Mouse (Mus musculus) R1 (cell line): ENCODE data around the gene Acap1.

ENCODE experiments used
- DNase-seq: peaks from one replicate; pipeline ENCODE4 v3.0.0-alpha.2; 2018; ENCODE audit warnings: low read depth, low spot score

Acap1 gene

DNA sequence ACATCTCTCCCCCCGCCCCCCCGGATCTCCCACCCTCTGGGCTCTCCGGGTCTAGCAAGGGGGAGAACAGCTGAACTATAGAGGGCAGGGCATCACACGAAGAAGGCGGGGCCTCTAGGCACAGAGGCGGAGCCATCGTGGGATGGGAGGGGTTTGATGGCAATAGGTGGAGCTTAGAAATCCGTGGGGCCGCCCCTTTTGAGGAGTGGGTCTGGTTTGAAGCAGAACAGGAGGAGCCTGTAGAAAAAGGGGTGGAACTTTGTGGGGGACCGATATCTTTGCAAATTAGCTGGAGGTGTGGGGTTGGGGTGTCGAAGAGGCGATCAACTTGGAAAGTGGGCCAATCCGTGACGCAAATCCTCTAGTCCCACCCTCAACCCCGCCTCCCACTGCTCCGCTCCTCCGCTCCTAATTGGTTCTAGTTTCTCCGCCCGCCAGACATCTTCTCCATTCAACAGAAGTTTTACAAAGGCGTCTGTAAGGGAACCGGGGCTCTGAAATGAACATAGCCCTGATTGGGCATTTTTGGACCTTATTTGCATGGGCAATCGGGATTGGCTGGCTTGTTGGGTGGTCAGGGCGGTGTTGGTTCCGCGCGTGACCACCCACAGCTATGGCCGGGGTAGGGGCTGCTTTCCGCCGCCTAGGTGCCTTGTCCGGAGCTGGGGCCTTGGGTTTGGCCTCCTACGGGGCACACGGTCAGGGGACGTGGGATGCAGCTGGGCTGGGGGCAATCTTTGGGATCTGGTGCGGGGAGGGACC is 57.2 kb downstream of the Acap1 start, which contains the start of gene Tmem256:
Gene Tmem256, plus strand, starts transcription at position 563 of the 762 bp plus-strand sequence.
- DNase-seq, result peak; percentile 100

- no peak for DNase-seq
Measured at GRCm38 (mm10) chr11:69837604-69837951, 57.8 kb downstream of the Acap1 start, which contains the start of gene Nlgn2. Nlgn2 (minus strand) TSS chr11:69837784.

DNA sequence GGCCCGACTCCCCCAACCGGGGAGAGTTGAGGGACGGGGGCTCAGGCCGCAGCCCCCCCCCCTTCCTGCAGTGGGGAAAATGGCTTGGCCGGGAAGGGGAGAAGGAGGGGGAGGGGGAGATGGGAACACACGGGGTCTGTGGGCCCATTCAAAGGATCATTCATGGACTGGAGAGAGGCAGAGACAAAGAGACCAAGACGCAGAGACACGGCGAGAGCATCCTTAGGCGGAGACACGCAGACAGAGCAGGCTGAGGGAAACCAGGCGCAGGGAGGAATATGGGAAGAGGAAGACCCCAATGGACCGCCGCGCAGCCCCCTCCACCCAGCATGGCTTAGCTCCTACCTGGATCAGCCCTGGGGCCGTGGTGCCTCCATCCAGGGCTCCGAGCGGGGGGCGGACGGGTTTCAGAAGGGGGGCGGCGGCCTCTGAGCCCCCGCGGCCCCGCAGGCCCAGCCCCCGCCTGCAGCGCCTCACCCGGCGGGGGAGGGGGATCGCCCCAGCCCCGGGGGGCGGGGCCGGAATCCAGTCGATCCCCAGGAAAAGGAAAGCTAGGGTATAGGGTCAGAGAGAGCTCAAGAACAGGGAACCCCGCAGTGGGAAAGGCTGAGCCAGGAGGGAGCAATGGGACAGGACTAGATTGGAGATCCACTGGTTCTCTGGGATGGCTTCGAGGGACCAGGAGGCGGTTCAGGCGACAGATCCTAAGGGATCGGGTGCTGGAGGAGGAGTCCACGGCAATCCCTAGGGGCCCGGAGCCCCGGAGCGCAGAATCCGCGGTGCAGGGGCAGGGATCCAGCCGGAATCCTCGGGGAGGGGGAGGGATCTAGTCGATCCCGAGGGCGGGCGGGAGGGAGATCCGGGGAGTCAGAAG is 58.4 kb downstream of the Acap1 start:
- DNase-seq, result peak; percentile 61

GRCm38 (mm10) chr11:69835966-69836335 is 59.4 kb downstream of the Acap1 start:
- DNase-seq, result no peak

GRCm38 (mm10) chr11:69835326-69835965 is 59.9 kb downstream of the Acap1 start:
- no peak for DNase-seq

- DNase-seq, result peak; percentile 39
Measured at GRCm38 (mm10) chr11:69834001-69834549, 61.3 kb downstream of the Acap1 start.

DNA sequence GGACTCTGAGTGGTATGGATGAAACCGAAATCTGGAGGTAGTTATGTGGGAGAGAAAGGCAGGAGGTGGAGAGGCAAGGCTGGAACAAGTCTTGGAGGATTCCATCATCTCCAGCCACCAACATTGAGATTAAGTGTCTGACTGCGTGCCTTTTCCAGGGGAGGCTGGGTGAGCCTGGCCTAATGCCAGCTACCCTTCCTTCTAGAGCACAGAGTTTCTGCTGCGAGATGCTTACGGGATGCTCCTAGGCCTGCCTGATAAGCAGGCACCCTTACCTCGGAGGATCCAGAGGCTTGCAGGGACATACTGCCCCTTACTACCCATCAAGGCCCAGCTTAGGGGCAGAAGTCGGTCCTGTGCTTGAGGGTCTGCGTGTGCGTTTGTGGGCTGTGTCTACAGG is 61.8 kb downstream of the Acap1 start:
- DNase-seq, result peak; percentile 45
